Mouse (Mus musculus): ENCODE measurements around the gene Pnpla6. TPM values are rescaled to one million over a fixed set of nuclear protein-coding genes. Genes with fewer than 3 reads are reported as not detected.

Pnpla6 gene
- polyA plus RNA-seq, 1 experiment from 2014 or later = 28.1 TPM

DNA sequence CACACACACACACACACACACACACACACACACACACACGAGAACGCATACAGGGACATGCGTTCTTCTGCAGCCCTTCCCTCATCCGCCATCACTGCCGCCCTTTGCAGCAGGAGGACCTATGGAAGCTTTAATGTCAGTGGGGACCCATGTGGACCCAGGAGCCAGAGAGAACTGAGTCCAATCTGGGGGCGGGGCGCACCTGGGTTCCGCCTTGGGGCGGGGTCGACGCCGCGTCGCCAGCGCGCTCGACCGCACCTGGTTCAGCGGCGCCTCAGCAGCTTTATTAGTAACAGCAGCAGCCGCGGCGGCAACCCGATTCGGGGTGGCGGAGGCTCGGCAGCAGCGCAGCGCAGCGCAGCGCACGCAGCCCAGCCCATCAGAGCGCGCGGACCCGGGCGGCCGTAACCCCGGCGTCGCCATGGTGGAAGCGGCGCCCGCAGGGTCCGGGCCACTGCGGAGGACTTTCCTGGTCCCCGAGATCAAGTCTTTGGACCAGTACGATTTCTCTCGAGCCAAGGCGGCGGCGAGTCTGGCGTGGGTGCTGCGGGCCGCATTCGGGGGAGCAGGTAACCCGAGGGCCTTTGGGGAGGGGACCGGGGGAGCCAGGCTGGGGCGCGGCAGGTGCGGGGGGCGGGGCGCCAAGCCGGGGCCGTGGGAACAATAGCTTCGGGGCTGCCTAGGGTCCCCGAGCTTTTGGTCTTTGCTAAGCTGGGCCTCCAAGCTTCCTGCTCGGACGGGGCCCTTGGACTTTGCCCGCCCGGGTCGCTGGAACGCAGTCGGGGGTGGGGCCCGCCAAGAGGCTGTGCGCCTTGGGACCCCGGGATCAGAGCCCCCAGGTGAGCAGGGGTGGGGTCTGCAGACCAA, 72.4 kb downstream of the Pnpla6 start:
- Histone ChIP-seq H3K36me3 (no peaks in the 10 kb centered on the region), H3K9me3 (no peaks in the 10 kb centered on the region), H3K27me3 (no peaks in the 10 kb centered on the region), H3K27ac (replicated peaks) (peak overlapping the region; percentile 88), H3K9ac (replicated peaks) (peak overlapping the region; percentile 79), H3K4me3 (peak overlapping the region; percentile 80), H3K4me1 (no peaks in the 10 kb centered on the region), H3K4me2 (replicated peaks) (peak overlapping the region; percentile 63)
- under 1% methylated on average over 74 of the region's 77 CpGs for whole genome bisulfite sequencing
- peak; percentile 84 for ATAC-seq (replicated peaks)

DNA sequence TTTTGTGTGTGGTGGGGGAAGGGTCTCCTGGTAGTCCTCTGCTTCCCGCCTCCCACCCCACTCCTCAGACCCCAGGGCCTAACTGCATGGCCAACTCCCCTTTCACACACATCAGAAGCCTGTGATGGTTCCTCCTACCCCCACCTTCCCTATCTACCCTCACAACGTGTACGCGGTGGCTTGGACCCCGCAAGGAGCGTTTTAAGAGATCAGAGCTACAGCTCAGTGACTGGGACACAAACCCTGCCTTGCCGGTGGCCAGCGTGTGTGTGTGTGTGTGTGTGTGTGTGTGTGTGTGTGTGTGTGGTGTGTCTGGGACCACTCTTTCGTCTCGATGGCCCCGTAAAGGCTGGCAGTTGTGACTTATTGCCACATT, 73.1 kb downstream of the Pnpla6 start:
- Histone ChIP-seq H3K4me3 (peak overlapping the region; percentile 80), H3K27ac (replicated peaks) (peak overlapping the region; percentile 88), H3K27me3 (no peaks in the 10 kb centered on the region), H3K4me1 (no peaks in the 10 kb centered on the region), H3K36me3 (no peaks in the 10 kb centered on the region), H3K9ac (replicated peaks) (peak overlapping the region; percentile 79), H3K4me2 (replicated peaks) (peak overlapping the region; percentile 63), H3K9me3 (no peaks in the 10 kb centered on the region)
- WGBS = under 1% methylated on average over 11 of the region's 11 CpGs
- peak; percentile 73 for ATAC-seq (replicated peaks)

DNA sequence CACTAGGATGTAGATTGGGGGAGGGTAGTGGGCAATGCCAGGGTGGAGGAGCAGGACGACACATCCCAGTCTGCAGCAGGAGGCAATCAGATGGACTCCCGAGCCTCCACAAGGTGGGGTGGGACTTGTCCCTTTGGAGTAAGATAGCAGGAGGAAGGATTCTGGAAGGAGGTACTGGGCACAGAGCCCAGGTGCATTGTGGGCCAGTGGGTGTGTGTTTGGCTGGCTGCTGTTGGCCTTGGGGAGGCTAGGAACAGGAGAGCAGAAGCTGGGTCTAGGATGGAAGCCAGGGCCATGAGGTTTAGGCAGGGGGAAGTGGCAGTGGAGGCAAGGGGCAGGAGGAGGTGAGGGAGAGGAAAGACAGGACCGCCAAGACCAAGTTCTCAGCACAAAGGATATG, 78.3 kb downstream of the Pnpla6 start:
- Histone ChIP-seq H3K4me2 (replicated peaks) (no peak overlapping the region), H3K4me1 (peaks cover 4% of the 10 kb centered on the region; the same call in 1 of the 2 replicates), H3K27me3 (no peaks in the 10 kb centered on the region), H3K9me3 (no peaks in the 10 kb centered on the region), H3K36me3 (0 out of 2 replicates have a peak, but pooled peaks cover 8% of the 10 kb centered on the region), H3K4me3 (no peak overlapping the region), H3K9ac (replicated peaks) (no peak overlapping the region), H3K27ac (replicated peaks) (no peak overlapping the region)
- no peak for ATAC-seq (replicated peaks)
- 61% methylated on average over 3 of the region's 3 CpGs for WGBS

Other genes with a start within 250 kb of the Pnpla6 start
- 63.2 and 66.5 TPM in 2 replicates for gene Insr, start 235.8 kb upstream of the Pnpla6 start, polyA plus RNA-seq (2015; fragmentation: Nextera tagmentation; extraction: Ambion mirVana)
- 0.11 and 0.15 TPM in 2 replicates for gene A430078G23Rik, start 162.0 kb upstream of the Pnpla6 start, polyA plus RNA-seq (2015; fragmentation: Nextera tagmentation; extraction: Ambion mirVana)
- 11.5 and 12.7 TPM in 2 replicates for gene Arhgef18, start 122.4 kb upstream of the Pnpla6 start, polyA plus RNA-seq (2015; fragmentation: Nextera tagmentation; extraction: Ambion mirVana)
- 3.3 and 3.8 TPM in 2 replicates for gene Pex11g, start 47.7 kb upstream of the Pnpla6 start, polyA plus RNA-seq (2015; fragmentation: Nextera tagmentation; extraction: Ambion mirVana)
- 0.11 and 0.25 TPM in 2 replicates for gene Tex45, start 44.5 kb upstream of the Pnpla6 start, polyA plus RNA-seq (2015; fragmentation: Nextera tagmentation; extraction: Ambion mirVana)
- gene Zfp358, start 22.2 kb upstream of the Pnpla6 start, polyA plus RNA-seq (2015; fragmentation: Nextera tagmentation; extraction: Ambion mirVana) = 74.3 and 79.6 TPM in 2 replicates
- 88.9 and 95.4 TPM in 2 replicates for gene Mcoln1, start 14.9 kb upstream of the Pnpla6 start, polyA plus RNA-seq (2015; fragmentation: Nextera tagmentation; extraction: Ambion mirVana)
- gene C330021F23Rik, start 52.6 kb downstream of the Pnpla6 start, polyA plus RNA-seq (2015; fragmentation: Nextera tagmentation; extraction: Ambion mirVana) = 0.64 and 0.89 TPM in 2 replicates
- 33.4 and 34.8 TPM in 2 replicates for gene Camsap3, start 71.9 kb downstream of the Pnpla6 start, polyA plus RNA-seq (2015; fragmentation: Nextera tagmentation; extraction: Ambion mirVana)
- gene Xab2, start 105.9 kb downstream of the Pnpla6 start, polyA plus RNA-seq (2015; fragmentation: Nextera tagmentation; extraction: Ambion mirVana) = 65.6 and 68.6 TPM in 2 replicates
- gene Pet100, start 106.2 kb downstream of the Pnpla6 start, polyA plus RNA-seq (2015; fragmentation: Nextera tagmentation; extraction: Ambion mirVana) = 107 and 112 TPM in 2 replicates
- gene Pcp2, start 110.2 kb downstream of the Pnpla6 start, polyA plus RNA-seq (2015; fragmentation: Nextera tagmentation; extraction: Ambion mirVana) = 0.14 and 0.50 TPM in 2 replicates
- 50.7 and 61.9 TPM in 2 replicates for gene Stxbp2, start 115.6 kb downstream of the Pnpla6 start, polyA plus RNA-seq (2015; fragmentation: Nextera tagmentation; extraction: Ambion mirVana)
- 0.42 TPM in 1 of 2 replicates, not detected in the other for gene Retn, start 140.4 kb downstream of the Pnpla6 start, polyA plus RNA-seq (2015; fragmentation: Nextera tagmentation; extraction: Ambion mirVana)
- 0.20 and 0.22 TPM in 2 replicates for gene Mcemp1, start 150.4 kb downstream of the Pnpla6 start, polyA plus RNA-seq (2015; fragmentation: Nextera tagmentation; extraction: Ambion mirVana)
- gene Fcor, start 157.0 kb downstream of the Pnpla6 start, polyA plus RNA-seq (2015; fragmentation: Nextera tagmentation; extraction: Ambion mirVana) = 9.1 and 17.3 TPM in 2 replicates
- 59.4 and 60.7 TPM in 2 replicates for gene Trappc5, start 160.9 kb downstream of the Pnpla6 start, polyA plus RNA-seq (2015; fragmentation: Nextera tagmentation; extraction: Ambion mirVana)
- gene Fcer2a, start 178.8 kb downstream of the Pnpla6 start, polyA plus RNA-seq (2015; fragmentation: Nextera tagmentation; extraction: Ambion mirVana) = 0.37 and 0.47 TPM in 2 replicates
- not detected in 2 replicates for gene Clec4g, start 205.3 kb downstream of the Pnpla6 start, polyA plus RNA-seq (2015; fragmentation: Nextera tagmentation; extraction: Ambion mirVana)
- gene Cd209a, start 233.6 kb downstream of the Pnpla6 start, polyA plus RNA-seq (2015; fragmentation: Nextera tagmentation; extraction: Ambion mirVana) = not detected in 2 replicates

All from forebrain, embryonic 15.5 days (tissue).